Mouse (Mus musculus): Measurements from ENCODE around the gene Bcl2.
A peak's percentile ranks its signal among the peaks of the same experiment; 100 is the strongest.
"Not testable (repeated sequence)": the region's sequence is repeated elsewhere in the genome, so short reads cannot be mapped to it uniquely, and the experiment has no call there.

Gene Bcl2

DNA sequence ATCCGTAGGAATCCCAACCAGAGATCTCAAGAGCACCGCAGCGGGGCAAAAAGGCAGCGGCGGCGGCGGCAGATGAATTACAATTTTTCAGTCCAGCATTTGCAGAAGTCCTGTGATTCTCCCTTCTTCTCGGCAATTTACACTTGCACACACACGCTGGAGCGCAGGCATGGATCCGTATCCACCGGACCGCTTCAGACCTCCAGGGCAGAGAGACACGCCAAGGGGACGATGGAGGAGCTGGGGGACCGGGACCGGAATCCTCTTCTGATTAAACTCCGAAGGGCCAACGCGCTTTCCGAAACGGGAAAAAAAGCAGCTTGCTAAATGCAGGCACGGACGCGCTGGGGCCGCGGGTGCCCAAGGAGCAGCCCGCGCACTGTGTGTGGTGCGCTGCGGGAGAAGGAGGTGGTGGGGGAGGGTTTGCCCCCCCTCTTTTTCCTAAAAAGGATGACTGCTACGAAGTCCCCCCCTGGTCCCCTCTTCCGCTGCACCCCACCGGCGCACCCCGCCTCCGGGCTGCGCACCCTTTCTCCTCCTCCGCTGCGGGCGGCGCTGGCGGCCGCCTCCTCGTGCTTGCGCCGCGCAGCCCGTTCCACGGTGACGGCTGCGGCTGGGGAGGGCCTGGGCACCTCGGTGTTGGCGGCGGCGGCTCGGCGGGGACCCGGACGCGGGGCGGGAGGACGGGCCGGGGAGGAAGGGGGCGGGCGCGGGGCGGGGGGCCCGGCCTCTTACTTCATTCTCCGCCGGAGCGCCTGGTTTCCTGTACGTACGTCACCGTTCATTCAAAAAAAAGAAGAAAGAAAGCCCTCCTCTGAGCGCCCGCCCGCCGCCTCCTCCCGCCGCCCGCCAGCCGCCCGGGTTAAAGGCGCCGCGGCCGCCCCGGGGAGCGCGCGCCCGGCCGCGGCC lies at the start of gene Bcl2:
TSS of gene Bcl2 (minus strand) at position 654 of the 909 bp plus-strand sequence.
- no peak for DNase-seq (ENCODE audit: low read depth, low spot score)

DNA sequence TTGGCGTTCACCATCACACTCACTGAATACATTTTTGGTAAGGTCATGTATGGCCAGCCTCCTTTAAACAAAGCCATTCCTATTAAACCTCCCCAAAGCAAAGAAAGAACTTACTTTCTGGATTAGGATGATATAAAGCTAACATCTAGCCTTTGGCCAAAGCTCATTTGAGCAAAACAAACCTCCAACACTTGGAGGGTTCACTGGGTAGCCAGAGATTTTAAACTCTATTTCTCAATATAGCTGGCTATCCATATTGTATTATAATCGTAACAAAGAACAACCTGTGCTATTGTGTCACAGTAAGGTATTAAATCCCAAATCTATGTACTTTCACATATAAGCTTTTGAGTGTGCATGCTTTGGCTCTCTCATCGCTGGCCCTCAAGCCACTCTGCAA lies 46.7 kb upstream of the Bcl2 start:
- no peak for DNase-seq (ENCODE audit: low read depth, low spot score)

DNA sequence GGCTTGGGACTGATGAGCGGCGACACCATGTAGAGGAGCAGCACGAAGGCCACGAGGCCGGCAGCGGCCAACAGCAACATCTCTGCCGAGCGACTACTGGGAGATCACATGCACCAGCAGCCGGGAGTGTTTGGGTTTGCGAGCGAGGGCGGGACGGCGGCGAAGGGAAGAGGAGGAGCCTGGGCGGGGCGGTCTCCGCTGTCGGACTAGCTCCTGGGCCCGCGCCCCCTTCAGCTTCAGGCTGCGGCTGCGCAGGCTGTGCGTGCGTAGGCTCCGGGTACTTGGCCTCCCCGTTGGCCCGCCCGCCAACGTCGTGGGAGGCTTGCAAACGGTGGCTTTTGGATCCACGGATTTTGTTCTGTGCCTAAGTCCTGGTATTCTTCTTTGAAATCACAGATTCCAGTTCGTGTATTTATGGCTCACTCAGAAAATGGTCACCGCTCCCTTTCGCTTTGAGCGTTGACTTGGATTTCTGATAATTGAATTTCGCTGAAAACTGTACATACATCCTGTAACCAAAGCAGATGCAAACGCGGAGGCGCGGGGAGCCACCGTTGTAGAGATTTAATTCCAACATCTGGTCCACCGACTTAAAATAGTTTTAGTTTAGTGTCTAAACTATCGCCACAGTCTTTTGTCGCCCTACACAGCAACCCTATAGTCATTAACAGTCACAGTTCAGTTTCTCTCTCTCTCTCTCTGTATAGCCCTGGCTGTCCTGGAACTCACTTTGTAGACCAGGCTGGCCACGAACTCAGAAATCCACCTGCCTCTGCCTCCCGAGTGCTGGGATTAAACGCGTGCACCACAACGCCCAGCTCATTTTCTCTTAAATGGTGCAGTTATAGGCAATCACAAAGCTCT lies 45.7 kb upstream of the Bcl2 start, which contains the start of gene Kdsr:
TSS of gene Kdsr (minus strand) at position 156 of the 864 bp plus-strand sequence.
- peak; percentile 98 for DNase-seq (ENCODE audit: low read depth, low spot score)

DNA sequence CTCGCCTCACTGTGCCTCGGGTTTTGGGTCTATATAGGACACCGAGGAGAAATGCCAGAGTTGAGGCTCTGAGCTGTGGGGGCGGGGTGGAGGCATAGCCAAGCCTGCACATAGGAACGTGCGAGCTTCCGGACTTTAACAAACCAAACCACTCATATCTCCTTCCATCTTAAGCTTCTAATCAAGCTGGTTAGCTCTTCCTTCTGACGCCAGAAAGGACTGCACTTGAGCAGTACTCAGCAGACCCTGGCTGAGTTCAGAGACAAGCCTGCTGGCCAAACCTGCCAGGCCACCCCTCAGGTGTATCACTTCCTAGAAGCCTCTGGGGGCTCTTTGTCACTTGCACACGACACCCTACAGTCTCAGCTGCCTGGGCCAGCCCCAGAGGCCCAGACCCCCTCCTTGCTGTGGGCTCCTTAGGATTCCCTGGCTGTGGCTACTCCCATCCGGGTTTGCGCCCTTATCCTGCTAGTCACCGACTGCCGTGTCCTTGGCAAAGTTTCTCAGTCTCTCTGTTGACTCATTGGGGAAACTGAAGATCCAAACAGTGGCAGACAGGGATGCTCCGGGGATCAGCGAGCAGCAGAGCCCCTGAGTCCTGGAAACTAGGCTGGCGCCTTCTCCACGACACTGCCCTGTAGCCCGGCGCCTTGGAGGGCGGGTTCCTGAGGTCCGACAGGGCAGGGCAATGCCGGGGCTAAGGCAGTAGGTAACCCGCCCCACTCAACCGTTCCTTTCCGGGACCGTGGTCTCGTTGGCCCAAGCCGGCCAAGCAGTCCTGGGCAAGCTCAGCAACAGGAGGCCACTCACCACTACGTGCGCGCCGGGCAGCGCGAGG lies 44.9 kb upstream of the Bcl2 start:
- DNase-seq (ENCODE audit: low read depth, low spot score) = no peak

DNA sequence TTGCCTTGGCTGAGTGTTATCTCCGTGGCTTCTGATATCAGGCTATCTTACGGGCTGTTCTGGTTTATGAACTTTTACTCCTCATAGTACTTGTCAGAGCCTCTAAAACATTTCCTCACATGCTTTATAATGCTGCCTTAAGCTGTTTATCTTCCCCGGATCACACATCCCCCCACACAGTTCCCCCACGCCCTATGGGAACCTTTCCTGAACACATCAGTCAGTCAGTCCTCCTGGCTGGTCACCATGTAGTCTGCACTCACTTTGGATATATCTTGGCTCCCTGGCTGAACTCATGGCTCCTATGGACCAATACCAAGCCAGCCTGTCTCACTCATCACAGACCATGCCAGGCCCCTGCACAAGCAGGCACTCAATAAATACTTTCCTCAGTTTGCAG lies 42.6 kb upstream of the Bcl2 start:
- no peak for DNase-seq (ENCODE audit: low read depth, low spot score)

DNA sequence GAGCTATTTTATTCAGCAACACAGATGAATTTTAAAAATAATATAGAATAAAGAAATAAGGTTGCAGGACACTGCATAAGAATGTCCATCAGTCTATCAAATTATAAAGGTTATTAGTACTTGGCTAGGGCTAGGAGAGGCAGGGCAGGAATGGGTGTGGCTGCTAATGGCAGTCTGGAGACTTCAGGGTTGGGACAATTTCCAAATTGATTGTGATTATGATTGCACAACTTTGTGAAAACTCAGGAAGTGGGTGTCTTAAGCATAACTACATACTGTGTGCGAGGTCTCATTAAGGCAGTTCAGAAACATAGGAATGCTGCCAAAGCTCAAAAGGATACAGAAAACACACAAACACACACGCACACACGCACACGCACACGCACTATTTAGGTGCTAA lies 37.9 kb upstream of the Bcl2 start:
- no peak for DNase-seq (ENCODE audit: low read depth, low spot score)

DNA sequence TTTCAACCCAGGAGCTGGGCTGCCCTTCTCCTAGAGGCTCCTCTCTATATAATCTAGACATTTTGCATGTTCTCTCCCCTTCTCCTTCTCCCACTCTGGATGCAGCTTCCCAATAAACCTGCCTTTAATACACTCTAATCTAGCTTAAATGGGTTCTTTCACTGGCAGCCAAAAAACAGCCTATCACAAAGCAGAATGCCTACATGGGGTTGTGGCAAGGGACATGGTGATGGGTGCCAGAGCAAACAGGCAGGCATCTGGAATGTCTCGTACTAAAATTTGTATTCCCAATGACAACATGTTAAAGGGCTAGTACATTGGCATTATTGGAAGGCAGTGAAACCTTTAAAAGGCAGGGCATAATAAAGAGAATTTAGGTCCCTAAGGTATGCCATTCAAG lies 36.6 kb upstream of the Bcl2 start:
- DNase-seq (ENCODE audit: low read depth, low spot score) = no peak

DNA sequence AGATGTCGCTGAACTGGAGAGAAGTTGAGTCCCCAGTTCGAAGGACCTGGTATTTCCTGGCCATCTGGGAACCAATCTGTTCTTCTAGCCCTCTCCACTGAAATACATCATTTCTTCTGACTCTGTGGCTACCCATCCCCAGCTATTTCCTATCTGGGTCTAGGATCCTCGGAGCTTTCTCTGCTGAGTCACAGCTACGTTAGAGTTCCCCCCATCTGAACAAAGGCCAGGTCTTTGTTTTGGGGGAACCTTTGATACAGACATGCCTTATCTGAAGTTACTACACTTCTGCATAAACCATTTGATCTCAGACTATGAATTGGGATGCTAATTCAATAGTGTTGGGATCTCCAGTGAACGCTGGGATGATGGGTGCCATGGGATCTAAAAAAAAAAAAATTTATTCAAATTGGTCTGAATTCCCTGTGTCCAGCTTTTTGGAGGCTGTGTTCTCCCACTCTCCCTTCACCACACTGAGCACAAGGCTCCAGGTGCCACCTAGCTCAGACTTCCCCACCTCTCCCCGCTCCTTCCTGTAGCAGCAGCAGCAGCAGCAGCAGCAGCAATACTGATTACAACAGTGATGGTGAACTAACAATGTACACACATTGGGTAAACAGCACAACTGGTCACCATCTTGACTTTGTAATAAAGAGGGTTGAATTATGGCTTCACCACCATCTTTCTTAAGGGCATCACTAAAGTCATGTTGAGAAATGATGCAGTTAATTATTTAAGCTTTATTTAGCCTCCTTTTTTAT lies 34.7 kb upstream of the Bcl2 start:
- DNase-seq (ENCODE audit: low read depth, low spot score) = no peak

DNA sequence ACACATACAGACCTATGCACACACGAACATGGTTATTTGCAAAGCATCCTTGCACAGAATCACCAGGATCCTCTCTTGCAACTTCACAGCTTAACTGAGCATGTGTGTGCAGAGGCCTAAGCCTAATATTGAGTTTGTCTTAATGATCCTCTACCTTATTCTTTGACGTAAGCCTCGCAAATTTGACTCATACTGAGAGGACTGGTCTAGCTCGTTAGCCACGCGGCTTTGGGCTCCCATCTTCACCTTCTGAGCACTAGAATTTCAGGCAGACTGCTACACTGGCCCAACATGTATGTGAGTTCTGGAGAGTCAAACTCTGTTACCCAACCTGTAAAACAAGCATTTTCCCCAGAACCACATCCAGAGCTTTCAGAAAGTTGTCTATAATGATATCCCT lies 28.9 kb upstream of the Bcl2 start:
- no peak for DNase-seq (ENCODE audit: low read depth, low spot score)

DNA sequence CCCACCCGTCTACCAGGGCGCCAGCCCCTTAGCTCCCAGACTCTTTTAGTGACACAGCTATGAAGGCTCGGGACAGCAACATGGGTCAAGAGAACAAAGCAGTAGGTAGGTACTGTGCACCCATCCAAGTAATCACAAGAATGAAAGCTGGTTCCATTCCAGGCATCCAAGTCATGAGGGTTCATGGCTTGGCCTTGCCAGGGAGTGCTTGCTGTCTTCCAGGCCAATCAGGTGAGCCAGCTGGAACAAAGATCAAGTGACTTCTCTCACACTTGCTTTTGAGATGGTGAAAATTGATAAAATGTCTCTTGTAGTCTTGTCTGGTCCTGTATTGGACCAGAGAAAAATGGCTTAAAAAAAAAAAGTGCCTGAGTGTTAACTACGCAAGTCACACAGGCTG lies 26.7 kb upstream of the Bcl2 start:
- no peak for DNase-seq (ENCODE audit: low read depth, low spot score)

DNA sequence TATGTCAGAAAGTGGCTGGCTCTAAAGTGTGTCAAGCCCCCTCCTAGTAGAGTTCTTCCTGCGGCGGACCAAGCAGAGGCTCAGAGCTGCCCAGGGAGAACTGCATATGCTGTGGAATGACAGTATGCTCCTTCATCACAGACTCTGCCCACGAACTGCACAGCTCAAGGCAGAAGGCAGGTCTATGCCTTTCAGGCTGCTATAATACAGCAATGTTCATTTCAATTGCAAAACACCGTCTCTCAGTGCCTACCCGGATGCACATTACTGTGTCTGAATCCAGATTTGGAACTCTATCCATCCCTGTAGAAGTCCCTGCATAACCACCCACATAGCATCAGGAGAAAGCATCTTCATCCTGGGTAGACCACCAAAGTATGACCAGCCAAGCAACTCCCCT lies 25.7 kb upstream of the Bcl2 start:
- DNase-seq (ENCODE audit: low read depth, low spot score) = no peak

DNA sequence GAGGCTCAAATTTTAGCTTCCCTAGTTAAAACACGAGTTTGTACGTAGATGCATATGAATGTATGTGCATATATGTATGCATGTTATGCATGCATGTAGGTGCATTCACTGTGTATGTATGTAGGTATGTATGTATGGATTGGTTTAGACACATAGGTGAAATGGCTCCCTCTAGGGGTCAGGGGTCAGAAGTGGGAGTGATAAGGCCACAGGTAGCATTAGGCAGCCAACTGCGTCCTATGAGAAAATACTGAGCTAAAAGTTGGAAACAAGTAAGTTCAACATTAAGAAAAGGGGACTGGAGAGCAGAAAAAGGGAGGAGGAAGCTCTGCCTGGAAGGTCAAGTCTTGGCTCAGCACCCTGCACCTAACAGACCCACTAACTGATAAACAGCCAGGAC lies 24.0 kb upstream of the Bcl2 start:
- DNase-seq (ENCODE audit: low read depth, low spot score) = no peak

DNA sequence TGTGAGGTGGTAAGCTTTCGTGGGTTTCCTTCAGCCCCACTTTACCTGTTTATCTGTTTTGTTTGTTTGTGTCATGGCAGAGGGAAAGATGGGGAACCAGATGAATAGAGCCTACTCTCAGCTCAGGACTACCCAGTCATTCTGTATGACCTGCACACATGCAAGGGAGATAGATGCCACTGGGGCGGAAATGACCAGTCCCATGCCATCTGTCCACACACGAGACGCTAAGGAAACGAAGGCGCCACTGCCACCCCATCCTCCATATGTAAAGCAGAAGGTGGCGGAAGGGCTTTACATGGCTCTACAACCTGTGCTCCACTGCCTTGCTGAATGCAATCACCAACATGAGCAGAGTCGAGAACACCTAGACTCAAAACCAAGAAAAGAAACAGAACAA lies 22.1 kb upstream of the Bcl2 start:
- no peak for DNase-seq (ENCODE audit: low read depth, low spot score)

DNA sequence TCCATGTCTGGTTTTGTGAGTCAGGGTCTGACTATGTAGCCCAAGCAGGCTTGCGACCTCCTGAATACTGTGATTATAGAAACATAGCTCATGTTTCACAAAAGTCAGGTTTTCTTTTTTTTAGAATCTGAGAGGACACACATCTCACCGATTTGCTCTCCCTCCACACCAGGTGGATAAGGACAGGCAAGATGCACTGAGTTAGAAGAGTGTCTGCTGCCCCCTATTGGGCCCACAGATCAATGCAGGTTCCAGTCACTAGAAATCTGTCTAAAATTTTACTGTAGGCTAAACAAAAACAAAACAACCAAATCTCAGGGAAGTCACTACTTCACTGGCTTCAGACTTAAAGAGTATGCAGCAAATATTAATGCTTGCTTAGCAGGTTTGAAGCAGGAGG lies 21.5 kb upstream of the Bcl2 start:
- no peak for DNase-seq (ENCODE audit: low read depth, low spot score)

DNA sequence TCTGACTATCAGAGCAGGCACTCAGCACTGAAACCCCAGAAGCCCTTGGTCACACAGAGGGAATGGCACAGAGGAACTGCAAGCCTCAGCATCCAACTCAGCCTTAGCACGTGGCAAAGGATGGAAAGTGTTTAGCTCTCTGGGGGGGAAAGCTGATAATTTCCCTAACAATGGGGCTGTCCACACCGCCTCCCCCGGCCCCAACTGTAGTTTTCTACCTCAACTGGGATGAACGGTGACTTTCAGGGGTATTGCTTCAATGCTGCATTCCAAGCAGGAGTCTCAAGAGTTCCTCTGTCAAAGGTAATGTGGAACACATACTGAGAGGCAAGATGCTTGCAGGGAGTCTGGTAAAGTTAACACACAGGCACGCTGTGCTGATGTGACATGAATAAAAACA lies 8.0 kb upstream of the Bcl2 start:
- DNase-seq (ENCODE audit: low read depth, low spot score) = no peak

DNA sequence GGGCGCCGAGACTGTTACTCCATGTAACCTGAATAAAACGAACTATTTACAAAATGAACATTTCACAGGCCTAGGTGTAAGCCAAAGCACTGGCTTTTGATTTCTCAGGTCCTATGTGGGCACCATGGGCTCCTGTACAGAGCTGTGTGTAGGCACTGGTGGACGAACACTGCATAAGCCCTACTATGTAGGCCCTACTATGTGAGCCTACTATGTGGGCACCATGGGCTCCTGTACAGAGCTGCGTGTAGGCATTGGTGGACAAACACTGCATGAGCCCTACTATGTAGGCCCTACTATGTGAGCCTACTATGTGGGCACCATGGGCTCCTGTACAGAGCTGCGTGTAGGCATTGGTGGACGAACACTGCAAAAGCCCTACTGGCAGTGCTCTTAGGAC lies 3.7 kb upstream of the Bcl2 start:
- not testable (repeated sequence) for DNase-seq (ENCODE audit: low read depth, low spot score)

DNA sequence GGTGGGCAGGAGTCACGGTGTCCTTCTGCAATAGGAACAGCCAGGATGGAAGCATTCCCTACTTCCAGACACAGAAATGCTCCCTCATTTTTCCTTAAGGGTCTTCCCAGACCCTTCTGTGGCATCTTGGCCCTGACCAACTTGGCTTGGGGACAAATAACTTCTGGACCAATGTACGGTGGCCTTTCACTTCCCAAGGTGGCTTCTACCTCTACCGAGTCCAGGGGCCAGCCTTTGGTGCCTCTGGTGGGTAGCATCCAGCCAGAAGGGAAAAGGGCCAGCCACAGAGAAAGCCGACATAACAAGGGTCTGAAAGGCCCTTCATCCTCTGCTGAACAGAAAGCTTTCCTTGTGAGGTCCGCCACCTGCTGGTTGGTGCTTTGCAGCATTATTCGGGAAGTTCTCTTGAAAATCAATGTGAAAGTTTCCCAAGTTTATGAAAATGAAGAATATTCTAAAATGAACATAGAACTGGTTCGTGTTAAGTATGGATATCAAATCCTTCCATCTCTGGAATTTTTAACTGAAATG lies 3.1 kb upstream of the Bcl2 start:
- DNase-seq (ENCODE audit: low read depth, low spot score) = no peak

DNA sequence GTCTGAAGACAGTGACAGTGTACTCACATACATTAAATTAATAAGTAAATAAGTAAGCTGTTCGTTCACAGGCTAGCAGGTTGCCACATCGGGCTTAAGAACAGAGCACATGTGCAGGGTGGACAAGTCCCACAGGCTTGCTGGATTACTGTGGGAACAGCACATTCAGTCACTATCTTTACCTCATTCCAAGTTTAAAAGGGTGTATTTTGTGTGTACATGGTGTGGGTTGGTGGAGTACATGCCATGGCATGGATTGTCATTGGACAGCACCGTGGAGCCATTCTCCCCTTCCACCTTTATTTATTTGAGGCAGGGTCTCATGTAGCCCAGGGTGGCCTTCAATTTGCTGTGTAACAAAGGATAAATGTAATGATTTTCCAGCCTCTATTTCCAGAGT lies 2.1 kb upstream of the Bcl2 start:
- DNase-seq (ENCODE audit: low read depth, low spot score) = no peak

DNA sequence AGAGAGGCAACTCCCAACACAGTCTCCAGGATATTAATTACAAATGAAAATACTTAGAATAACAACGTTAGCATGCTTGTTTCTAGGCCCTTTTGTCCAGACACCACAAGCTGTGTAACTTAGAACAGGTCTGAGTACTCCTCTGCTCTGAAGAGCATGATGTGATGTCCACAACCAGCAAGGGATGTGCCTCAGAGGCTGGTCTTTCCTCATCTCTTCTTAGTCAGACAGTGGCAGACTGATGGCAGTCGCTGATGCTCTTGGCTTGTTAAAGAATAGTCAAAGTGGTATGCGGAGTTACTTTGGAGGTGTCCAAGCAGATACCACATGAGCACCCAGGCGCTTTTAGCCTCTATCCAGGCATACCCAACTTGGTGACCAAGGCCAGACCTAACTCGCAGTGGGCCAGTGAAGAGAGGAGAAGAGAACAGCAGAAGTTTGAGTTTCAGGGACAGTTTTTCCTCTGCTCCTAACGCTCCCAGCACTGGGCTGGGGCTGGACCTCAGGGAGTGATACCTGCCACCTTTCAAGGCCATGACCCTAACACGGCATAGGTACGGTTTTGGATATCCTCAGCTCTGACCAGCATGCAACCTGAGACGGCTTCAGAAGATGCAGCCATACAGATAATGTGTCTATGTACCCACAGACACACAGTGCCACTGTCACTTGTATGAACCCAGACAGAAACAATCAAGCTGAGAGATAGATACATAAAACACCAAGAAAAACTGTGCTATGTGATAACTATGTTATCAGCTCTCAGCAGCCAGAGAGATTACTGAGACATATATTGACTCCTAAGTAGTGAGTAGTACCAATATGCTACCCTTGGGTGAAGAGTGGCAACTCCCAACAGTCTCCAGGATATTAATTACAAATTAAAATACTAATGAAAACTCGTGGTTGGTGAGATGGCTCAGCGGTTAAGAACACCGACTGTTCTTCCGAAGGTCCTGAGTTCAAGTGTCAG lies 1.3 kb upstream of the Bcl2 start:
- no peak for DNase-seq (ENCODE audit: low read depth, low spot score)
